Mouse (Mus musculus): ENCODE results near the gene Arhgap15. TPM values are rescaled to one million over a fixed set of nuclear protein-coding genes. Genes with fewer than 3 reads are reported as not detected.

Arhgap15 gene
- polyA plus RNA-seq, 1 experiment, result 9.5 TPM

- no peak for DNase-seq
- H3K4me1 ChIP-seq (replicated peaks; ENCODE audit: control insufficient read depth, insufficient read depth, low read length), result no peaks in the 10 kb centered on the region
- H3K36me3 ChIP-seq (ENCODE audit: control insufficient read depth, insufficient read depth, low read length), result no peaks in the 10 kb centered on the region
- no peaks in the 10 kb centered on the region for H3K27me3 ChIP-seq (ENCODE audit: control insufficient read depth, insufficient read depth, low read length)
- TF ChIP-seq POLR2A (IDR thresholded peaks at IDR 0.05; ENCODE audit: control insufficient read depth, extremely low read depth, insufficient read depth, low read length, poor library complexity) (no peak), CTCF (IDR thresholded peaks at IDR 0.05; ENCODE audit: borderline replicate concordance, control insufficient read depth, extremely low read depth, insufficient read depth, low read length, poor library complexity) (no peak)
- no peak overlapping the region for H3K27ac ChIP-seq (ENCODE audit: control insufficient read depth, insufficient read depth, low read length)
- H3K4me3 ChIP-seq (ENCODE audit: control insufficient read depth, insufficient read depth, low read length), result no peak overlapping the region
- WGBS, result 96% methylated on average over 7 of the region's 7 CpGs
These were observed 400.0 kb downstream of the Arhgap15 start for GRCm38 (mm10) chr2:44148550-44149100.

GRCm38 (mm10) chr2:44152301-44152700 is 403.7 kb downstream of the Arhgap15 start:
- no peak overlapping the region for H3K27ac ChIP-seq (ENCODE audit: control insufficient read depth, insufficient read depth, low read length)
- WGBS, result 98% methylated on average over 1 of the region's 1 CpGs

GRCm38 (mm10) chr2:44160358-44160757 is 411.7 kb downstream of the Arhgap15 start:
- no peak overlapping the region for H3K27ac ChIP-seq (ENCODE audit: control insufficient read depth, insufficient read depth, low read length)
- peaks cover 4% of the 10 kb centered on the region for H3K4me1 ChIP-seq (replicated peaks; ENCODE audit: control insufficient read depth, insufficient read depth, low read length)
- no peak for DNase-seq
- 92% methylated on average over 4 of the region's 4 CpGs for WGBS
- no peak overlapping the region for H3K4me3 ChIP-seq (ENCODE audit: control insufficient read depth, insufficient read depth, low read length)
- no peaks in the 10 kb centered on the region for H3K27me3 ChIP-seq (ENCODE audit: control insufficient read depth, insufficient read depth, low read length)
- TF ChIP-seq CTCF (IDR thresholded peaks at IDR 0.05; ENCODE audit: borderline replicate concordance, control insufficient read depth, extremely low read depth, insufficient read depth, low read length, poor library complexity) (no peak), POLR2A (IDR thresholded peaks at IDR 0.05; ENCODE audit: control insufficient read depth, extremely low read depth, insufficient read depth, low read length, poor library complexity) (no peak)
- H3K36me3 ChIP-seq (ENCODE audit: control insufficient read depth, insufficient read depth, low read length), result no peaks in the 10 kb centered on the region

More at GRCm38 (mm10) chr2:44152301-44152700, 403.7 kb downstream of the Arhgap15 start:
- no peak overlapping the region for H3K4me3 ChIP-seq (ENCODE audit: control insufficient read depth, insufficient read depth, low read length)
- H3K27me3 ChIP-seq (ENCODE audit: control insufficient read depth, insufficient read depth, low read length), result no peaks in the 10 kb centered on the region
- H3K36me3 ChIP-seq (ENCODE audit: control insufficient read depth, insufficient read depth, low read length), result no peaks in the 10 kb centered on the region
- no peak for TF ChIP-seq CTCF (IDR thresholded peaks at IDR 0.05; ENCODE audit: borderline replicate concordance, control insufficient read depth, extremely low read depth, insufficient read depth, low read length, poor library complexity)
- TF ChIP-seq POLR2A (IDR thresholded peaks at IDR 0.05; ENCODE audit: control insufficient read depth, extremely low read depth, insufficient read depth, low read length, poor library complexity), result no peak
- H3K4me1 ChIP-seq (replicated peaks; ENCODE audit: control insufficient read depth, insufficient read depth, low read length), result no peaks in the 10 kb centered on the region
- DNase-seq, result no peak

- WGBS, result 86% methylated on average over 3 of the region's 3 CpGs
- Histone ChIP-seq H3K27me3 (ENCODE audit: control insufficient read depth, insufficient read depth, low read length) (no peaks in the 10 kb centered on the region), H3K4me1 (replicated peaks; ENCODE audit: control insufficient read depth, insufficient read depth, low read length) (no peaks in the 10 kb centered on the region), H3K36me3 (ENCODE audit: control insufficient read depth, insufficient read depth, low read length) (no peaks in the 10 kb centered on the region), H3K4me3 (ENCODE audit: control insufficient read depth, insufficient read depth, low read length) (no peak overlapping the region), H3K27ac (ENCODE audit: control insufficient read depth, insufficient read depth, low read length) (no peak overlapping the region)
- no peak for TF ChIP-seq POLR2A (IDR thresholded peaks at IDR 0.05; ENCODE audit: control insufficient read depth, extremely low read depth, insufficient read depth, low read length, poor library complexity)
- no peak for TF ChIP-seq CTCF (IDR thresholded peaks at IDR 0.05; ENCODE audit: borderline replicate concordance, control insufficient read depth, extremely low read depth, insufficient read depth, low read length, poor library complexity)
- no peak for DNase-seq
These were observed 417.2 kb downstream of the Arhgap15 start for GRCm38 (mm10) chr2:44165789-44166188.

- no peak for DNase-seq
- Histone ChIP-seq H3K4me1 (replicated peaks; ENCODE audit: control insufficient read depth, insufficient read depth, low read length) (no peaks in the 10 kb centered on the region), H3K27me3 (ENCODE audit: control insufficient read depth, insufficient read depth, low read length) (no peaks in the 10 kb centered on the region), H3K27ac (ENCODE audit: control insufficient read depth, insufficient read depth, low read length) (no peak overlapping the region), H3K36me3 (ENCODE audit: control insufficient read depth, insufficient read depth, low read length) (no peaks in the 10 kb centered on the region), H3K4me3 (ENCODE audit: control insufficient read depth, insufficient read depth, low read length) (no peak overlapping the region)
- WGBS, result 96% methylated on average over 4 of the region's 4 CpGs
- TF ChIP-seq CTCF (IDR thresholded peaks at IDR 0.05; ENCODE audit: borderline replicate concordance, control insufficient read depth, extremely low read depth, insufficient read depth, low read length, poor library complexity) (no peak), POLR2A (IDR thresholded peaks at IDR 0.05; ENCODE audit: control insufficient read depth, extremely low read depth, insufficient read depth, low read length, poor library complexity) (no peak)
These were observed 418.1 kb downstream of the Arhgap15 start for GRCm38 (mm10) chr2:44166716-44167115.

- no peak for DNase-seq
- Histone ChIP-seq H3K4me3 (ENCODE audit: control insufficient read depth, insufficient read depth, low read length) (no peak overlapping the region), H3K36me3 (ENCODE audit: control insufficient read depth, insufficient read depth, low read length) (no peaks in the 10 kb centered on the region), H3K27me3 (ENCODE audit: control insufficient read depth, insufficient read depth, low read length) (no peaks in the 10 kb centered on the region), H3K27ac (ENCODE audit: control insufficient read depth, insufficient read depth, low read length) (no peak overlapping the region), H3K4me1 (replicated peaks; ENCODE audit: control insufficient read depth, insufficient read depth, low read length) (no peaks in the 10 kb centered on the region)
- WGBS, result 96% methylated on average over 10 of the region's 10 CpGs
- TF ChIP-seq POLR2A (IDR thresholded peaks at IDR 0.05; ENCODE audit: control insufficient read depth, extremely low read depth, insufficient read depth, low read length, poor library complexity) (no peak), CTCF (IDR thresholded peaks at IDR 0.05; ENCODE audit: borderline replicate concordance, control insufficient read depth, extremely low read depth, insufficient read depth, low read length, poor library complexity) (no peak)
These were observed 435.9 kb downstream of the Arhgap15 start for GRCm38 (mm10) chr2:44184476-44184875.

GRCm38 (mm10) chr2:44190749-44191148 is 442.1 kb downstream of the Arhgap15 start:
- no peaks in the 10 kb centered on the region for H3K4me1 ChIP-seq (replicated peaks; ENCODE audit: control insufficient read depth, insufficient read depth, low read length)
- H3K36me3 ChIP-seq (ENCODE audit: control insufficient read depth, insufficient read depth, low read length), result no peaks in the 10 kb centered on the region
- TF ChIP-seq POLR2A (IDR thresholded peaks at IDR 0.05; ENCODE audit: control insufficient read depth, extremely low read depth, insufficient read depth, low read length, poor library complexity) (no peak), CTCF (IDR thresholded peaks at IDR 0.05; ENCODE audit: borderline replicate concordance, control insufficient read depth, extremely low read depth, insufficient read depth, low read length, poor library complexity) (no peak)
- no peaks in the 10 kb centered on the region for H3K27me3 ChIP-seq (ENCODE audit: control insufficient read depth, insufficient read depth, low read length)
- DNase-seq, result no peak
- H3K27ac ChIP-seq (ENCODE audit: control insufficient read depth, insufficient read depth, low read length), result no peak overlapping the region
- H3K4me3 ChIP-seq (ENCODE audit: control insufficient read depth, insufficient read depth, low read length), result no peak overlapping the region
- 95% methylated on average over 9 of the region's 9 CpGs for WGBS
